Mouse (Mus musculus) cerebellum, adult 2 months (tissue): Measurements from ENCODE around the gene Acrbp.

ENCODE experiments used
- CTCF ChIP-seq: fragments of 200-500 bp; IDR thresholded peaks from 2 replicates; pipeline ENCODE4 v1.5.1; 2011; ENCODE audit warnings: low read depth, mild to moderate bottlenecking, control low read depth, low read length, moderate library complexity, borderline replicate concordance; ENCODE audit not compliant: insufficient read depth
- POLR2A ChIP-seq: fragments of 200-500 bp; IDR thresholded peaks from 2 replicates; pipeline ENCODE4 v1.6.1; 2011; ENCODE audit warnings: low read length, control low read depth, borderline replicate concordance; ENCODE audit not compliant: insufficient read depth

- TF ChIP-seq CTCF (no peak), POLR2A (no peak)
These were observed 41.0 kb downstream of the Acrbp start for GRCm38 (mm10) chr6:125090341-125091085.
